Mouse (Mus musculus): ENCODE measurements around the gene Eif2ak4. TPM values are rescaled to one million over a fixed set of nuclear protein-coding genes. Genes with fewer than 3 reads are reported as not detected.

Gene Eif2ak4
- total RNA-seq, 2 experiments from 2014 or later: 18.4 to 24.8 TPM

GRCm38 (mm10) chr2:118497890-118498289 lies 109.5 kb downstream of the Eif2ak4 start:
- no peak for DNase-seq (ENCODE audit: extremely low spot score in 1 of 2, low spot score in 1 of 2)

GRCm38 (mm10) chr2:118498476-118498875 lies 110.1 kb downstream of the Eif2ak4 start:
- no peak for DNase-seq (ENCODE audit: extremely low spot score in 1 of 2, low spot score in 1 of 2)

- no peak for DNase-seq (ENCODE audit: extremely low spot score in 1 of 2, low spot score in 1 of 2)
Observed at GRCm38 (mm10) chr2:118499135-118499961, 110.9 kb downstream of the Eif2ak4 start.

- DNase-seq (ENCODE audit: extremely low spot score in 1 of 2, low spot score in 1 of 2): no peak
Observed at GRCm38 (mm10) chr2:118500191-118500590, 111.8 kb downstream of the Eif2ak4 start.

GRCm38 (mm10) chr2:118507126-118507525 lies 118.7 kb downstream of the Eif2ak4 start:
- DNase-seq (ENCODE audit: extremely low spot score in 1 of 2, low spot score in 1 of 2): no peak

GRCm38 (mm10) chr2:118509688-118510446 lies 121.4 kb downstream of the Eif2ak4 start:
- DNase-seq (ENCODE audit: extremely low spot score in 1 of 2, low spot score in 1 of 2): no peak

GRCm38 (mm10) chr2:118510447-118511310 lies 122.3 kb downstream of the Eif2ak4 start:
- DNase-seq (ENCODE audit: extremely low spot score in 1 of 2, low spot score in 1 of 2): peak; percentile 64 to 78

- DNase-seq (ENCODE audit: extremely low spot score in 1 of 2, low spot score in 1 of 2): no peak
Observed at GRCm38 (mm10) chr2:118511779-118512417, 123.5 kb downstream of the Eif2ak4 start.

GRCm38 (mm10) chr2:118512418-118513377 lies 124.3 kb downstream of the Eif2ak4 start:
- no peak for DNase-seq (ENCODE audit: extremely low spot score in 1 of 2, low spot score in 1 of 2)

GRCm38 (mm10) chr2:118520042-118520933 lies 131.9 kb downstream of the Eif2ak4 start:
- no peak for DNase-seq (ENCODE audit: extremely low spot score in 1 of 2, low spot score in 1 of 2)

GRCm38 (mm10) chr2:118522265-118522664 lies 133.8 kb downstream of the Eif2ak4 start:
- DNase-seq (ENCODE audit: extremely low spot score in 1 of 2, low spot score in 1 of 2): no peak

- no peak for DNase-seq (ENCODE audit: extremely low spot score in 1 of 2, low spot score in 1 of 2)
Observed at GRCm38 (mm10) chr2:118523163-118523730, 134.8 kb downstream of the Eif2ak4 start.

- no peak for DNase-seq (ENCODE audit: extremely low spot score in 1 of 2, low spot score in 1 of 2)
Observed at GRCm38 (mm10) chr2:118524811-118525210, 136.4 kb downstream of the Eif2ak4 start.

Other genes starting within 250 kb of the Eif2ak4 start
- gene Fsip1, start 131.7 kb upstream of the Eif2ak4 start, total RNA-seq (2021): under 1 TPM; 0.85 to 0.91 TPM
- 10 to 100 TPM; 12.5 to 13.1 TPM for gene Gpr176, start 15.2 kb upstream of the Eif2ak4 start, total RNA-seq (2021)
- 100 to 1,000 TPM; 163 to 201 TPM for gene Srp14, start 91.1 kb downstream of the Eif2ak4 start, total RNA-seq (2021)
- 1 to 10 TPM; 4.0 to 5.0 TPM for gene Bmf, start 161.1 kb downstream of the Eif2ak4 start, total RNA-seq (2021)
- 1 to 10 TPM; 2.0 to 2.4 TPM for gene Bub1b, start 209.6 kb downstream of the Eif2ak4 start, total RNA-seq (2021)

Data from layer of hippocampus, postnatal 25 days (tissue).